Mouse (Mus musculus) ovary, adult 18-20 months (tissue): ENCODE data around the gene Tceanc2.
"Not testable (repeated sequence)": the region's sequence is repeated elsewhere in the genome, so short reads cannot be mapped to it uniquely, and the experiment has no call there.

Source experiments
- DNase-seq: peaks from one replicate; pipeline ENCODE4 v3.0.0; 2022; ENCODE audit warnings: low spot score, mixed read lengths

Tceanc2 gene

DNA sequence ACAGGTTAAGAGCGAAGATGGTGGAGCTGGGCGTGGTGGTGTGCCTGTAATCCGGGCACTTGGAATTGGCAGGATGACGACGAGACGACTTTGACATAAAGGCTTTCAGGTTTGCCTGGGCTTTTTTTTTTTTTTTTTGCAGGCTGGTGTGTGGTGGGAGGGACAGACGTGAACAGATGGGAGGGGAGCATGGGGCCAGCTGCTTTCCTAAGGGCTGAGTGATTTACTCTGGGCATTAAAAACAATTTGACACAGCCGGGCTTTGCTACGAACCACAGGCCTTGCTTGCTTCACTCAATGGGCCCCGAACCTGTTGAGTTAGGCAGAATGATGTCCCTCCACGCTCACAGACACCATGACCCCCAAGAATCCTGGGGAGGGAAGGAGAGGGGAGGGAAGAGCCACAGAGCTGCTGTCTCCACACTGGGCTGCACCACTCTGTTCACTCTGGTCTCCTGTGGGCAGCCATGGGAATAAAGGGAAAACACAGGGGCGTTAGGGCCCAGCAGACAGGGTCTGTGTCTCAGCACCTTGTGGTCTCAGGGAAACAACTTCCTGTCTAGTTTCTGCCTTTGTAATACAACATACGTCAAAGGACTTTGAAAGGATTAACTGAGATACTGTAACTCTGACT, 51.9 kb downstream of the Tceanc2 start:
- no peak for DNase-seq

DNA sequence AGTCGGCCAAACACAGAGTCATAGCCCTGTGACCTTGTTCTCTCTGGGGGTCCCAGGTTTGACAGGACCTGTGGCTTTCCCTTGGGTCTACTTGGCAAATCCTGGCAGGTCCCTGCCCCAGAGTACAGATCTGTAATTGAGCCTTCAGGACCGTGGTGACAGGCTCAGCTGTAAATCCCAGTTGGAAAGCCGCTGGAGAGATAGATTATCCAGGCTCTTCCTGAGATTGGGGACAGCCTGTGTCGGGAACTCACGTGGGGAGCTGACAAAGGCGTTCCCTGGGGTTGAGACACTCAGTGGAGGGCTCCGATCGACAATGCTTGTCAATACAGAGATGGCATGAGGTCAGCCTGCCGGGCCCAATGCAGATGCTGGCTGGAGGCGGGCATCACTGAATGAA, 52.5 kb downstream of the Tceanc2 start:
- no peak for DNase-seq

DNA sequence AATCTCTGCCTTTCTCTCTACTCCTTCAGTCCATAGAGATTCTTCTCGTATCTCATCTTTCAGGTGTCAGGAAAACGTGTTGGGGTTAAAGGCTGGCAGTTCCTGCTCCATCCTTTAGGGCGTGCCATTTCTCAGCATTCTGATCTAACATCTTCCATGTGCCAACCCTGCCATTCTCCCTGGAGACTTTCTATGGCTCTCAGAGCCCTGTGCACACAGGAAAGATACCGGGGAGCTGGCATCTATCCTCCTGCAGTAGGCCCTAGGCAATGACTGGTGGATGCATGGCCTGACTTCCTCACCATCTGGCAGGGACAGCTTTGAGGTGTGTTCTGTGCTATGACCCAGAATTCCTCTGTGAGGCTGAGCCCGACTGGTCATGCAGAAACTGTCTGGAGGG, 53.8 kb downstream of the Tceanc2 start:
- DNase-seq, result no peak

DNA sequence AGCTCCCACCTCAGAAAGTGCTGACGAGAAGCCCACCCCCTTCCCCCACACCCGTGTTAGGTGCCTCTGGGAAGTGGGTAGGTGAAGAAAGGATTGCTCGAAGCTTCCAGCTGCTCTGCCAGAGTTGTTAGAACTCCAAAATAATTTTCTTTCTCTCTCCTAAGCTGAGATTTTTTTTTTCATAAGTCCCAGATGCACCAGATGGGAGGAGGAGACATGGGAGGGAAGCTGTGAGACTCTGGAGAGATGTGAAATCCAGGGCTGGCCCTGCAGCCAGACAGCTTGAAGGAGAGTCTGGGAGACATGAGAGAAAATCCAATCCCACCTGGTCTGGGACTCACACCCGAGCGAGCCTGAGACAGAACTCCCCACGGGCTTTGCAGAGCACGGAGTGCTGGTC, 54.5 kb downstream of the Tceanc2 start:
- no peak for DNase-seq

DNA sequence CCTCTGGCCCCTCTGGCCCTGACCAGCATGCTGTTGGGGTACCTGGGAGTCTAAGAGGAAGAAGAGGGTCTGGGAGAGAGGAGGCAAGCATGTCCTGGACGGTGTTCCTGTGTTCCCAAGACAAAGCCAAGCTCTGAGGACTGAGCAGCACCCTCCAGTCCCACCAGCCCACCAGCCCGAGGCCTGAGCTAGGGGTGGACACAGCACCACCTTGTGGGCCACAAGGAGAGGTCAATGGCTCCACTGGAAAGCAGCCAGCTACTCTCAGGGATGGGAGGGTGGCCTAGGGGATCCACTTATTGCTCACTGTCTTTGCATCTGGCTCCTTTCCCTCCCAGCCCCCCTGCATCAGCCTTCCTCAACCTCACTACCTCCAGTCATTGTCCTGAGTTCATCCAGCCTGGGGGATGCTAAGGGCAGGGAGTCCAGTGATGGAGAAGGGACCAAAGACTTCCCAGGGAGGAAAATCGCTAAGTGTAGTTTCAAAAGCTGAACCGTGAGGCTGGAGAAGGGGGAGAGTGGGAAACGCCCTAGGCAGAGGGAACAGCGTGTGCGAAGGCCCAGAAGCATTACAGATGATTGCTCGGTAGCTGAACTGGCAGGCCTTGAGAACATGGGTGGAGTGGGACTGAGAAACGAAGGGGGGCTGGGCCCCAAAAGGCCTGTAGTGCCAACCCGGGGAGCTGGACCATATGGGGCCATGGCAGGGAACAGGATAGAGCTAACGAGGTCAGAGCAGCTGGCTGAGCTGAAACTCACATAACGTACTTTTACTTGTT, 57.6 kb downstream of the Tceanc2 start:
- DNase-seq, result no peak

DNA sequence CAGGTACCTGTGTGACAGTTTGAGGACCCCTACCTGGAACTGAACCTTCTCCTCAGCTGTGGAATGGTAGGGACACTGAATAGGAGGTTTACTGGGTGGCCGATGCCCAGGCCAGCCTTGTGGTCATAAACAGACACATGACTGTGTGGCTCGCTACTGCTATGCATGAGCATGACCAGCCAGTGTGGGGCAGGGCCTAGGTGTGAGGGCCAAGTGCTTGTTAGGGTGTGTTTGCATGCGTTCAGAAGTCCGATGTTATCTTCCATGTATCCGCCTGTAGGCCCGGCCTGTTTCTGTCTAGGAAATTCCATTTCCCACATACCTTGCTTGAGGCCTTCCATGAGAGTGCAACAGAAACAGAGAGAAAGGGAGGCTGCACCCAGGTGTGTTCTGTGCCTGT, 58.2 kb downstream of the Tceanc2 start:
- DNase-seq, result no peak

DNA sequence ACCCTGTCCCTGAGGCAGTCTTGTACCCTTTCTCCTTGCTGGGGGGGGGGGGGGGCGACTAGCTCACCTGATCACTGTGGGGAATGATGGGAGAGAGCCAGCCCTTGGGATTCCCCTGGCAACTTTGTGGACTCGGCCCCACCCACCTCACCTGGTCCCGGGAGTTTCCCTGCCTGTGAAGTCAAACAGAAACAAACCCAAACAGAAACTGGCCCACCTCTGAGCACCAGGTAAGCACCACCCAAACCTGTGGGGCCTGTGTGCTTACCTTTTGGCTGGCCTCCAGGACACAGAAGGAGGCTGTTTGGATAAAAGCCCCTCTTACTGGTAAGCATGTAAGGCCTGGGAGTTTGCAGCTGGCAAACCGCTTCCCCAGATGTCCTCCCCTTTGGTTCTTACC, 59.9 kb downstream of the Tceanc2 start:
- no peak for DNase-seq

DNA sequence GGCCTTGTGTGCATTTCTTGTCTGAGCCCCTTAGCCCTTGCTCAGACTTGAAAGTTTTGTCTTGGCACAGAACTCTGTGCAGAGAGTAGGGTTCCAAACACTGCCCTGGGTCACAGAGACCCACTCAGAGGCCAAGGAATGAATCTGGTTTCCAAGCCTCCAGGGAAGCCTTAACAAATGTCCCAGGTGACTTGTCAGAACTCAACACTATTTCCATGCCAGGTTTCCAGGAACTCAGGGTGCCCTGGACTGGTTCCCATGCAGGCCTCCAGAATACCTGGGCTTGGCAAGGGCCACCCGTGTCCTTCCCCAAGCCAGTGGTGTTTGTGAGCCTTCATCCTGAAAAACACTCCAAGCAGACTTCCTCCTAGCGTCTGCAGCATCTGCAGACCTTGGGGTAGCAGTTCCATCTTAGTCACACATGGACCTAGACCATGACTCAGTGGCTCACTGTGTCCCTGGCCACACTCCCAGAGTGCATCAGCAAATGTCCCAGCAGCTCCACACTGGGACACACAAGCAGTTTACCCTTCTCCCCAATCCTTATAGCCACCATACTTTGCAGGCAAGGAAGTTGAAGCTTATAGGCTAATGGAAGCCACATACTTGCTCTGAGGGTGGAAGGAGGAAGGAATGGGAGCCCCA, 61.1 kb downstream of the Tceanc2 start:
- no peak for DNase-seq

DNA sequence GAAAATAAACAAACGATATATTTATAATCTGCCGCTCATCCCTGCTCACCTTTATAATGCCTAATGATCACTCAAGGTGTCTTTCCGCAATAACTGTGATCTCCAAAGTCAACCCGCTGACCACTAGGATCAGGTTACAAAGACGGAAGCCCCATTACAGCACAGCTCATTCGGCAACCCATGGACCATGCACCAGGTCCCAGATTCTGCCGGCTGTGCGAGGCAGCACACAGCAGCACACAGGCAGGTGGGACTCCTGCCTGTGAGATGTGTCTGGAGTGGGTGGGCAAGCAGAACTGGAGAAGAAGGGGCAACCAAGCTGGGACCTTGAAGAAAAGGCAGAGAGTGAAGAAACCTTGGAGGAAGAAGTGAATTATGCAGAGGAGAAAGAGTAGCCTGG, 64.6 kb downstream of the Tceanc2 start:
- no peak for DNase-seq

DNA sequence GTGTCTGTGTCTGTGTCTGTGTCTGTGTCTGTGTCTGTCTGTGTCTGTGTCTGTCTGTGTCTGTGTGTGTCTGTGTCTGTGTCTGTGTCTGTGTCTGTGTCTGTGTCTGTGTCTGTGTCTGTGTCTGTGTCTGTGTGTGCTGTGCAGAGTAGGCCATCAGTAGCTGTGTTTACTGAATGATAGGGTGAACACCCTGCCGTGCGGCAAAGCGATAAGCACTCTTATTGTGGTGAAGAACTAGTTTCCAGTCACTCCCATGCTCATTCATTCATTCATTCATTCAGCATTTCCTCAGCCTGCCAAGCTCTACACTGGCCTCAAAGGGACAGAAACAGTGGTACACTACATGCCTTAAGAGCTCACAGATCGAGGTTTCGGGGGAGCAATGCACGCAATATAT, 69.7 kb downstream of the Tceanc2 start:
- DNase-seq, result not testable (repeated sequence)

DNA sequence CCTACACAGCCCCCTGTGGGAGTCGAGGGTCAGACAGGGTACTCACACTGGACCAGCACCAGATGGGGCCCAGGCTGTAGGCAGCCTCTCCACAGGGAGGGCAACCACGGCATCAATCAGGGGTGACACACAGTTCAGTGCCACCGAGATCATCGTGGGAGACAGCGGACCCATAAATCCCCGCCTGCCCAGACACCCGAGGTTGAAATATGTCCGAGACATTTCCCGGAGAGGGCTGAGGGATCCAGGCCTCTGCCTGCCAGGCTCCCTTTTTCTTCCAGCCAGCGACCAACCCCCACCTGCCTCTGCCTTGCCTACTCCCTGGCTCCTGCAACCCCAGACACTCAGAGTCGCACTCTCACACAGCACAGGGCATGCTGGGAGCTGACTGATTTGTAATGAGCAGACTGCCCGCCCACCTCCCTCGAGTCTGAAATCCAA, 70.6 kb downstream of the Tceanc2 start:
- no peak for DNase-seq

DNA sequence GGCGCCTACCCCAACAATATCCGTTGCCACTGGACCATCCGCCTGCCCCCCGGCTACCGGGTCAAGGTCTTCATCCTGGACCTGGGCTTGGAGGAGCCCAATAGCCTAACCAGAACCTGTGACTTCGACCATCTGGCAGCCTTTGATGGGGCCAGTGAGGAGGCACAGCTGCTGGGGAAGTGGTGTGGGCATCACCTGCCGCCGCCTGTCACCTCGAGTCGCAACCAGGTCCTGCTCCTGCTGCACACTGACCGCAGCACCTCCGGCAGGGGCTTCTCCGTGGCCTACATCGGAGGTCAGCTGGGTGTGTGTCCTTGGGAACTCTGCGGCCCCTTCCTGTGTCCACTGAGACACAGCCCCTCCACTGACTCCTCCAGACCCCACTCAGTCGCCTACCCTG, 72.1 kb downstream of the Tceanc2 start:
- no peak for DNase-seq

DNA sequence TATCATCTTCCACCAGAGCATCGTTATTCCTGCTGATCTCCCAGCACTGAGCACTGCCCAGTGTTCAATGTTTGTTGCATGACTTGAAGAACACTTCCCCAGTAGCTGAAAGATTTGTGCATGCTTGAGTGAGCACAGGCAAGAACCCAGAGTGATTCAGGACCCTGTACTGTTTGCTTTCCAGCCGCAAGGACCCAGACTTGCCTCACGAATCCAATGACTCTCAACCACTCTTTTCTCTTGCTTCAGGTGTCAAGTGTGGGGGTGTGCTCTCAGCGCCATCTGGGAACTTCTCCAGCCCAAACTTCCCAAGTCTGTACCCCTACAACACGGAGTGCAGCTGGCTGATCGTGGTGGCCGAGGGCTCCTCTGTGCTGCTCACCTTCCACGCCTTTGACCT, 76.7 kb downstream of the Tceanc2 start:
- DNase-seq, result no peak

DNA sequence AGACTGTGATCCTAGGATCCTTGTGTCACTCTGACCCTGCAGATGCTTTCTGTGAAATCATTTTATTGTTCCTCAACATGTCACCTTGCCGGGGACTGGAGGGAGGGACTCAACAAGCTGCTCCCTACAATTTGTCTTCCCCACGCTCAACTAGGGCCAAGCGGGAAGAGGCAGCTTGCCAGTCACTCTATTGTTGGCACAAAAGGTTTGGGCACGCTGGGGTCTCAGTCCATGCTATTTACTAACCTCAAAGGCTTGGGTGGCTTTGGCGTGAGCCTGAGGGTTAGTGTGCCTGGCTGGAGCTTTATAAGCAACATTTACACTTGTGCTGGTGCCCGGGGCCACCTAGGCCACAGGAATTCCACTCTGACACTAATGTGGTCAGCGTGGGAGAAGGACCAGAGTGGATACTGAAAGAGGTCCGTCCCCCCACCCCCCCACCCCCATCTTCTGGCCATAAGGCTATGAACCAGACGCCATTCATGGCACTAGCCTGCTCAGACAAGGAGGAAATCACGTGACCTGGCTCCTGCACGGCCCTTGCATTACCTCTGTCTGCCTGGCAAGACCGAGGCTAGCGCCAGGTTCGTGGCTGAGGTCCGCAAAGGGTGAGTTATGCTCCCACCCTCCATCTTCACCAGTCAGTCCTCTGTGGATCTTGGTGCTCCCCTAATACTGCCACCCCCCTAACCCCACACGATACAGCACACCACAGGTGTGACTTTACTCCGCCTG, 80.0 kb downstream of the Tceanc2 start:
- no peak for DNase-seq

DNA sequence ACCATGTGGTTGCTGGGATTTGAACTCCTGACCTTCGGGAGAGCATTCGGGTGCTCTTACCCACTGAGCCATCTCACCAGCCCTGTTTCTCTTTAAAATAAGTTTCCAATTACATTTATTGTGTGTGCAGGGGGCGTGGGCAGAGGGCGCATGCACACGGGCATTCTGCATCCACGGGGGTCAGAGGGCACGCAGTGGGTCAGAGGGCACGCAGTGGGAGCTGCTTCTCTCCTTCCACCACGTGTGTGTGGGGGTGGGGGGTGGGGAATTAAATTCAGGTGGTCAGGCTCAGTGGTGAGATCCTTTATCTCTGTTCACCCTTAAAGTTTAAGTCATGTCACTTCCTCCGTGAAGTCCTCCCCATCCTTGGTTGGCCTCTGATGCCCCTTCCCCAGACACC, 80.5 kb downstream of the Tceanc2 start:
- DNase-seq, result no peak

DNA sequence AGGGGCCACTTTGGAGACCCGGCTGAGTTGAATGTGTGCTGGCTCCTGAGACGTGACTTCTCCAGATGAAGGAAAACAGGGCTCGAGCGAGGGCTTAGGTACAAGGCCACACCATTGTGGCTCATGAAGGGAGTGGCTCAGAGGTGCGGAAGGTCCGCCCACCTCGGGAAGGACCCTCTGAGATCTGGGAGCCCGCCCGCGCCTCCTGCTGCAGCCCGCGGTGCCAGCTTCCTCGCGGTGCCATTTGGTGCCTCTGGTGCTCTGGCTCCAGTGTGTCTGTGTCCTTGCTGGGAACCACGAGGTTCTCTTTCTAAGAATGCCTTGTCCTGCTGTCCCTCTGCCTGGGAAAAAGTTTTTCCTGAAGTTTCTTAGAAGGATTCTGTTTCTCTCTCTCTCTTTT, 81.0 kb downstream of the Tceanc2 start:
- no peak for DNase-seq

DNA sequence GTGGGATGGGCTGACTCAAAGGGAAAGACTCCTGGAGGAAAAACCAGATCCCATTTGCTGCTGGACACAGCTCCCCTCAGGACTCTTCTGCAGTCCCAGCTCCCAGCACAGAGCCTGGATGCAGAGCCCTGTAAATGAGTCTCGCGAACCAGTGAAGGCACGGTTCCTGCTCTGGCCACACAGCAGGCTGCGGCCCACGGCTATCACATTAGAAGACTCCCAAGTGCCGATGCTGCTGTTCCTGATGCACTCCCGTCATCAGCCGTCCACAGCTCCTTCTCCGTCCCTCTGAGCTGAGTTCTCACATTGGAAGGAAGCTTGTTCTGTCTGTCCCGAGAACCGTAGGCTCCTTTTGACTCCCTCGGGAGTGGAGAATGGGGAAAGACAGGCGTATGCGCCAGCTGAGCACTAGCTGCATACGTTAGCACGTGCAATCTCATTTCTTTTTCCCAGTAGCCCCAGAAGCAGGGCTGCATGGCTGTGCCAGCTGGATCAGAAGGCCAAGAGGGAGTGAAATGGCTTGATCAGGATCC, 82.0 kb downstream of the Tceanc2 start, which contains the start of gene Cdcp2:
Cdcp2 (plus strand) TSS at position 51 of the 533 bp plus-strand sequence.
- DNase-seq, result no peak

DNA sequence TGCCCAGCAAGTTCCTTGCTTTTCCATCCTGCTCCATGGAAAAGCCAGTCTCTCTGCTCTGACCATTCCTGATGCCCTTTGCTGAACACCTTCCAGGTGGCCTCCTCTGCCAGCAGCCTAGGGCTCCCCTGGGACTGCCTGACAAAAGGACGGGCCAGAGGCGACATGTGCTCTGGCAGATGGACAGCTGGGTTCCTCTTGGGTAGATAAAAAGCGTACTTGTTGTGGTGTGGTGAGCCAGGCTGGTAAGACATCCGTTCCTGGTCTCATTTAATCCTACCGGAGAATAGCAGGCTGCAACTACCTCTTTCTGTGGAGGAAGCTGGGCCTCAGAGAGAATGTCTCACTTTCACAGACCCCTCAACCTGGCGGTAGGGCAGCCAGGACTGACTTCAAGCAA, 82.9 kb downstream of the Tceanc2 start:
- DNase-seq, result no peak

DNA sequence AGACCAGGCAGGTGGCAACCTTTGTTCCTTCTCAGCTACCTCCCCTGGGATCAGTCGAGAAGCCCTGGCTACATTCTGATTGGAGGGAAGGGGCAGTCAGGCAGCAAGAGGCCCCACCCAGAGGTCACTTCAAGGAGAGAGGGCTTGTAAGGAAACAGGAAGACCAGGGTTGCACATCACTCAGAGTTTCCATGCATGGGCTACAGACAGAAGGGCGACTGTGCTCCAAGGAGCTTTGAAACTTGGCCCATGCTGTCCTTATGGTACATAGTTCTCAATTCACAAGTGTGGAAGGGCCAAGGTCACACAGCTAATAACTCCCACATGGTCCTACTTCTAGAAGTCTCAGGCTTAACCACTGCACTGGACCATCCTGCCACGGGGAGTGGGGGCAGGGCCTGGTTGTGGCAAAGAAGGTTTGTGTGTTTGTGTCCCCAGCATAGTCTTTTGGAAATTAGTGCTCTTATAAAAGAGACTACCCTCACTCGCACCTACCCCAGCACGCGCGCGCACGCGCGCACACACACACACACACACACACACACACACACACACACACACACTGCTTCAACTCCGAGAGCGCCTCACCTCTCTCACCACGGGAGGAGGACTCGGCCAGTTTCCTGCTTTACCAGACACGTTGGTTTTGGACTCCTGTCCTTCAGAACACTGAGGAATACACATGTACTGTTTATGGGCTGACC, 84.3 kb downstream of the Tceanc2 start:
- DNase-seq, result no peak

DNA sequence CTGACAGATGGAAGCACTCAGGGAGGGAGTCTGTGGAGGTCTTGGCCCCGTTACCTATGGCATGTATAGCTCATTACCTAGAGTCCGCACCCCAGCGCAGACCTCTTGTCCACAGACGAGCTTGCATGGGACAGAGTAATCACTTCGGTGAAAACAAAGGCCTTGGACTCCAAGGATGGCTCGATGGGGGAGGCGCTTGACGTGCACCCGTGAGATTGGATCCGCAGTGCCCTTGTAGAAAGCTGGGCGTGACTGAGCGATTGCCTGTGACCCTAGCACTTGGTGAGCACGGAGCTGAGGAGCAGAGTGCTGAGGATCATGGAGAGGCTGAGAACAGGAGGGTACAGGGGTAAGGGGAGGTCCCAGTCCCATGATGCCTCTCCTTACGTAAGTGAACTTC, 87.2 kb downstream of the Tceanc2 start:
- peak; percentile 76 for DNase-seq

DNA sequence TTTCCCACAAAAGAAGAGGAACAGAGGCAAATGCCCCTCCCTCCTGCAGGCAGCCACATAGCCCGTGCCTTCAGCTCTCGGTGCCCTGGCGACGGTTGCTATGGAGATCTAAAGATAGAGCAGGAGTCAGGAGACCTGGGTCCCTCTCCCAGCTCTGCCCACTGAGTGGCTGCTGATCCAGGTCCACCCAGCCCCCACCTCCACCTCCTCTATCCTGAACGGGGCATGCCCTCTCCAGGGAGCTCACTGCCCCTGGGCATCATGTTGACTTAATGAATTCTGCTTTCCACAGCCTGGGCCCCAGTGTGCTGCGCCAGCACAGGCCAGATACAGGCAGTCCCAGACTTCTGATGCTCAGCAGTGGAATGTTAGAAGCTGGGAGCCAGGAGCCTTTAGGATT, 94.1 kb downstream of the Tceanc2 start:
- no peak for DNase-seq

DNA sequence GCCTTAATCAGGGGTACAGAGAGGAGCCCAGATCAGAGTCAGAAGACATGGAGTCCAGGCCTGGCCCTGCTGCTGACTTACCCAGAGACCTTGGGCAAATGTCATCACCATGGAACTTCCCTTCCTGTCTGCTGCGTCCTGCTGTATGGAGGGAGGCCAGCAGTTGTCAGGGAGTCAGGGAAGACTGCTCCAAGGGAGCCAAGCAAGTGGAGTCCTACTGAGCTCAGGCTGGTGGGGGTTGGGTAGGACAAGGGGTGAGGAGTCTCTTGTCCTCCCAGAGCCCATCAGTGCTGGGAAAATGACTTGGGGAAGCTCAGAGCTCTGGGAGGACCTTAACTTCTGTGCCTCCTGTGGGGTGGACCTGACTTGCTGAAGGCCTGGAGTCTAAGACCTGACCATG, 94.6 kb downstream of the Tceanc2 start:
- no peak for DNase-seq
